ENCODE assay signal across 11 mouse cellular contexts in genomic region chr2:125067894-125068293, GRCm38 (mm10). TPM values are rescaled to one million over a fixed set of nuclear protein-coding genes. Genes with fewer than 3 reads are reported as not detected.
DNase-seq lines count a peak whose midpoint lies in the region; ATAC-seq lines count a peak whose summit lies in the region.
"Had no signal": no experiment of that assay in that cellular context is flagged by ENCODE, and none has a peak within 500 bp of the region (broad histone marks: within the 10 kb centered on the region; RNA-seq: fewer than 3 reads in every experiment).

Gene Slc24a5, plus strand, starts transcription at chr2:125068124.

- DNase-seq in heart, adult 18-20 months: peak; percentile 29 to 43
- DNase-seq in midbrain, embryonic 10.5 days (ENCODE audit: low spot score): no peak
- peak; percentile 37 for DNase-seq in heart, postnatal 4 days
- DNase-seq in right cerebral cortex, postnatal 10 days (ENCODE audit: low spot score in 2 of 2): no peak
- no peak for DNase-seq in adrenal gland, adult 8-10 months
- DNase-seq: gastrocnemius, postnatal 10 days had no signal

- no peak for ATAC-seq in heart, embryonic 11.5 days (replicated peaks; ENCODE audit: insufficient number of reproducible peaks, low FRiP score, low TSS enrichment)
- ATAC-seq in midbrain, embryonic 15.5 days (replicated peaks): 0 out of 2 replicates have a peak, but pooled peaks have one; percentile 27
- peak; percentile 65 for ATAC-seq in megakaryocyte progenitor cell, adult 5-6 weeks (replicated peaks; ENCODE audit: poor library complexity)

- no peak within 1 kb of the TSS for H3K9ac ChIP-seq in heart, embryonic 11.5 days (ENCODE audit: low read depth, low read length)
- no peak within 1 kb of the TSS for H3K9ac ChIP-seq in midbrain, embryonic 15.5 days
- H3K9ac ChIP-seq: embryonic facial prominence, embryonic 13.5 days; limb, embryonic 12.5 days had no signal

- no peaks in the 10 kb centered on the region for H3K9me3 ChIP-seq in heart, embryonic 11.5 days (replicated peaks; ENCODE audit: control insufficient read depth, low read length)
- no peaks in the 10 kb centered on the region for H3K9me3 ChIP-seq in midbrain, embryonic 15.5 days
- H3K9me3 ChIP-seq in midbrain, embryonic 10.5 days (replicated peaks): no peaks in the 10 kb centered on the region
- H3K9me3 ChIP-seq: embryonic facial prominence, embryonic 13.5 days; limb, embryonic 12.5 days had no signal

- H3K36me3 ChIP-seq in heart, embryonic 11.5 days (ENCODE audit: control insufficient read depth, insufficient read depth, low read length): no peaks in the 10 kb centered on the region
- H3K36me3 ChIP-seq in midbrain, embryonic 15.5 days (replicated peaks): no peaks in the 10 kb centered on the region
- no peaks in the 10 kb centered on the region for H3K36me3 ChIP-seq in midbrain, embryonic 10.5 days
- H3K36me3 ChIP-seq: embryonic facial prominence, embryonic 13.5 days; limb, embryonic 12.5 days had no signal

- WGBS in heart, embryonic 11.5 days (ENCODE audit: insufficient replicate concordance): 49% methylated on average over 10 of the region's 10 CpGs
- 73% methylated on average over 10 of the region's 10 CpGs for WGBS in midbrain, embryonic 15.5 days
- whole genome bisulfite sequencing in midbrain, embryonic 10.5 days: 81% methylated on average over 10 of the region's 10 CpGs

- H3K27me3 ChIP-seq in heart, embryonic 11.5 days (ENCODE audit: control insufficient read depth, insufficient read depth, low read length): no peaks in the 10 kb centered on the region
- no peaks in the 10 kb centered on the region for H3K27me3 ChIP-seq in midbrain, embryonic 15.5 days (replicated peaks)
- no peaks in the 10 kb centered on the region for H3K27me3 ChIP-seq in midbrain, embryonic 10.5 days (ENCODE audit: low read depth, poor library complexity, severe bottlenecking)
- H3K27me3 ChIP-seq: embryonic facial prominence, embryonic 13.5 days; limb, embryonic 12.5 days had no signal

- H3K4me3 ChIP-seq in heart, embryonic 11.5 days (ENCODE audit: low read depth, low read length): no peak within 1 kb of the TSS
- H3K4me3 ChIP-seq in midbrain, embryonic 15.5 days: no peak within 1 kb of the TSS
- no peak within 1 kb of the TSS for H3K4me3 ChIP-seq in midbrain, embryonic 10.5 days
- H3K4me3 ChIP-seq: embryonic facial prominence, embryonic 13.5 days; limb, embryonic 12.5 days had no signal

- 0 out of 2 replicates have a peak, but pooled peaks cover under 1% of the 10 kb centered on the region for H3K4me1 ChIP-seq in heart, embryonic 11.5 days (ENCODE audit: control insufficient read depth, insufficient read depth, low read length)
- H3K4me1 ChIP-seq in midbrain, embryonic 15.5 days: no peaks in the 10 kb centered on the region
- H3K4me1 ChIP-seq in midbrain, embryonic 10.5 days: 0 out of 2 replicates have a peak, but pooled peaks cover 4% of the 10 kb centered on the region
- H3K4me1 ChIP-seq: limb, embryonic 12.5 days had no signal

- no peak within 1 kb of the TSS for H3K27ac ChIP-seq in heart, embryonic 11.5 days (ENCODE audit: low read depth, low read length)
- no peak within 1 kb of the TSS for H3K27ac ChIP-seq in midbrain, embryonic 15.5 days
- H3K27ac ChIP-seq in midbrain, embryonic 10.5 days (replicated peaks): no peak within 1 kb of the TSS; the same call in 1 of the 2 replicates
- H3K27ac ChIP-seq: embryonic facial prominence, embryonic 13.5 days; limb, embryonic 12.5 days had no signal

- no peak within 1 kb of the TSS for H3K4me2 ChIP-seq in heart, embryonic 11.5 days
- H3K4me2 ChIP-seq in midbrain, embryonic 15.5 days: no peak within 1 kb of the TSS
- H3K4me2 ChIP-seq: embryonic facial prominence, embryonic 13.5 days; limb, embryonic 12.5 days had no signal

RNA-seq across cellular contexts. Expression of gene Slc24a5, which starts in this region (rescaled TPM):
- total RNA-seq in heart, adult 18-20 months (2021): under 1 TPM; 0.55 to 0.85 TPM
- 4.2 and 4.9 TPM in 2 replicates for polyA plus RNA-seq in heart, embryonic 11.5 days (2014; fragmentation: Nextera tagmentation; extraction: Ambion mirVana)
- 4.0 and 4.8 TPM in 2 replicates for polyA plus RNA-seq in midbrain, embryonic 15.5 days (2015; fragmentation: Nextera tagmentation; extraction: Ambion mirVana)
- 3.5 and 5.1 TPM in 2 replicates for polyA plus RNA-seq in midbrain, embryonic 10.5 days (2016; fragmentation: Nextera tagmentation; extraction: Ambion mirVana)
- total RNA-seq in heart, postnatal 4 days (2021): under 1 TPM; 0.43 to 0.71 TPM
- total RNA-seq in megakaryocyte progenitor cell, adult 5-6 weeks (2015): 0.32 TPM in 1 of 2 replicates, not detected in the other
- total RNA-seq in megakaryocyte progenitor cell, adult 5-6 weeks (2017): 0.41 and 0.50 TPM in 2 replicates
- total RNA-seq in adrenal gland, adult 8-10 months (2022): under 1 TPM in 1 of 4 experiments, not detected in 3; 0.46 TPM

Comparison
In these comparisons a context has a peak if more than half of its experiments do, and no peak if none do; other contexts are left out.
1. Peak in DNase-seq in heart, adult 18-20 months; RNA of the gene not detected or under 1 TPM.
2. Peak in DNase-seq in heart, postnatal 4 days; RNA of the gene not detected or under 1 TPM.
3. Peak in ATAC-seq in megakaryocyte progenitor cell, adult 5-6 weeks; RNA of the gene not detected or under 1 TPM.